Mouse (Mus musculus): ENCODE results near the gene Chn2.

GRCm38 (mm10) chr6:54148844-54149526 is 109.6 kb downstream of the Chn2 start:
- TF ChIP-seq MAX (IDR thresholded peaks at IDR 0.05; ENCODE audit: low read length): no peak
- TF ChIP-seq ZNF384 (IDR thresholded peaks at IDR 0.05; ENCODE audit: low read depth, low read length): no peak
- no peak for TF ChIP-seq CTCF (IDR thresholded peaks at IDR 0.05 in 2 of 3, conservative IDR thresholded peaks at IDR 0.05 in 1 of 3; ENCODE audit: control insufficient read depth in 1 of 3, insufficient read depth in 1 of 3, low read depth in 2 of 3, low read length in 3 of 3, poor library complexity in 1 of 3, severe bottlenecking in 1 of 3)
- TF ChIP-seq TAL1 (IDR thresholded peaks at IDR 0.05; ENCODE audit: low read length): no peak
- TF ChIP-seq RCOR1 (IDR thresholded peaks at IDR 0.05; ENCODE audit: low read depth, low read length): no peak
- no peak for TF ChIP-seq GATA1 (IDR thresholded peaks at IDR 0.05; ENCODE audit: low read depth, low read length)
- TF ChIP-seq BHLHE40 (IDR thresholded peaks at IDR 0.05; ENCODE audit: borderline replicate concordance, low read depth, low read length): no peak
- no peak for TF ChIP-seq POLR2A (IDR thresholded peaks at IDR 0.05; ENCODE audit: control insufficient read depth in 1 of 2, insufficient read depth in 1 of 2, low read depth in 1 of 2, low read length in 2 of 2, poor library complexity in 1 of 2)
